Comparison of ENCODE assay signal across 14 mouse cellular contexts in genomic region chr13:8119013-8119412, GRCm38 (mm10).
"Had no signal": no experiment of that assay in that cellular context is flagged by ENCODE, and none has a peak within 500 bp of the region (broad histone marks: within the 10 kb centered on the region; RNA-seq: fewer than 3 reads in every experiment).

No protein-coding gene starts in this region.

- H3K27ac ChIP-seq: intestine, embryonic 15.5 days; liver, embryonic 13.5 days; midbrain, embryonic 15.5 days; neural tube, embryonic 13.5 days had no signal

- H3K9me3 ChIP-seq: intestine, embryonic 15.5 days; liver, embryonic 13.5 days; midbrain, embryonic 15.5 days; neural tube, embryonic 13.5 days had no signal

- H3K36me3 ChIP-seq: intestine, embryonic 15.5 days; liver, embryonic 13.5 days; midbrain, embryonic 15.5 days; neural tube, embryonic 13.5 days had no signal

- H3K9ac ChIP-seq: intestine, embryonic 15.5 days; liver, embryonic 13.5 days; midbrain, embryonic 15.5 days; neural tube, embryonic 13.5 days had no signal

- H3K27me3 ChIP-seq: intestine, embryonic 15.5 days; liver, embryonic 13.5 days; midbrain, embryonic 15.5 days; neural tube, embryonic 13.5 days had no signal

- H3K4me3 ChIP-seq: intestine, embryonic 15.5 days; liver, embryonic 13.5 days; midbrain, embryonic 15.5 days; myocyte; neural tube, embryonic 13.5 days had no signal

- H3K4me1 ChIP-seq: intestine, embryonic 15.5 days; liver, embryonic 13.5 days; midbrain, embryonic 15.5 days; neural tube, embryonic 13.5 days had no signal

- ATAC-seq: intestine, embryonic 15.5 days; midbrain, embryonic 15.5 days had no signal

- DNase-seq: kidney, adult 11 months; kidney, adult 9 months; kidney, postnatal 14 days; kidney, postnatal 4 days; liver, embryonic 13.5 days; lung, adult 2 months; lung, postnatal 36 days; thymus, adult 18-20 months; thymus, postnatal 36 days had no signal

- H3K4me2 ChIP-seq: intestine, embryonic 15.5 days; liver, embryonic 13.5 days; midbrain, embryonic 11.5 days; midbrain, embryonic 15.5 days; neural tube, embryonic 13.5 days had no signal
